Mouse (Mus musculus) liver, embryonic 15.5 days (tissue): Measurements from ENCODE around the gene Lama2. TPM values are rescaled to one million over a fixed set of nuclear protein-coding genes. Genes with fewer than 3 reads are reported as not detected.

Source experiments
- ATAC-seq: fragments of 200-750 bp; cut with Nextera tagmentation; 2 replicates; pipeline ENCODE4 v1.8.0; 2017; ENCODE audit warnings: moderate number of reproducible peaks, mild to moderate bottlenecking, moderate library complexity; ENCODE audit not compliant: insufficient read depth
- H3K27ac ChIP-seq: fragments of 300-500 bp; sonication (generic); replicated peaks from 2 replicates; pipeline ENCODE4 v1.5.1; 2015; ENCODE audit warnings: mild to moderate bottlenecking, inconsistent platforms
- H3K27me3 ChIP-seq: fragments of 300-500 bp; sonication (generic); 2 replicates; pipeline ENCODE4 v1.6.1; 2015; ENCODE audit warnings: mild to moderate bottlenecking, inconsistent platforms
- H3K36me3 ChIP-seq: fragments of 300-500 bp; sonication (generic); replicated peaks from 2 replicates; pipeline ENCODE4 v1.6.1; 2015; ENCODE audit warnings: moderate library complexity, mild to moderate bottlenecking, inconsistent platforms
- H3K4me1 ChIP-seq: fragments of 300-500 bp; sonication (generic); replicated peaks from 2 replicates; pipeline ENCODE4 v1.6.1; 2015; ENCODE audit warnings: inconsistent platforms
- H3K4me2 ChIP-seq: fragments of 300-500 bp; sonication (generic); 2 replicates; pipeline ENCODE4 v1.6.1; 2015; ENCODE audit warnings: moderate library complexity, mild to moderate bottlenecking, inconsistent platforms
- H3K4me3 ChIP-seq: fragments of 300-500 bp; sonication (generic); replicated peaks from 2 replicates; pipeline ENCODE4 v1.5.1; 2015; ENCODE audit warnings: mild to moderate bottlenecking, inconsistent platforms
- H3K9ac ChIP-seq: fragments of 300-500 bp; sonication (generic); 2 replicates; pipeline ENCODE4 v1.6.1; 2015; ENCODE audit warnings: moderate library complexity, mild to moderate bottlenecking, inconsistent platforms
- H3K9me3 ChIP-seq: fragments of 300-500 bp; sonication (generic); replicated peaks from 2 replicates; pipeline ENCODE4 v1.6.1; 2016; ENCODE audit warnings: inconsistent platforms
- WGBS: fragments of 180-500 bp; shearing (Covaris S2); methylation state at CpG from one replicate; pipeline ENCODE4 v1.1.7; 2015; ENCODE audit warnings: mixed read lengths; ENCODE audit not compliant: insufficient replicate concordance; 5-methylcytosine and 5-hydroxymethylcytosine counted together
- polyA plus RNA-seq: library from polyadenylated mRNA; unstranded; fragments of >200 nt; fragmentation: Nextera tagmentation; extraction: Ambion mirVana; gene quantifications from 2 replicates; pipeline ENCODE4 v1.2.1, GENCODE M21; 2015

Lama2 gene
- polyA plus RNA-seq, 1 experiment from 2014 or later = 0.51 TPM

- H3K4me3 ChIP-seq = no peak overlapping the region
- no peak overlapping the region for H3K9ac ChIP-seq
- H3K27me3 ChIP-seq = no peaks in the 10 kb centered on the region
- 34% methylated on average over 2 of the region's 2 CpGs for WGBS
- no peak overlapping the region for H3K4me2 ChIP-seq
- no peaks in the 10 kb centered on the region for H3K36me3 ChIP-seq
- H3K9me3 ChIP-seq = no peaks in the 10 kb centered on the region
- no peak for ATAC-seq
- H3K27ac ChIP-seq = no peak overlapping the region
- no peaks in the 10 kb centered on the region for H3K4me1 ChIP-seq
Measured at GRCm38 (mm10) chr10:27382887-27383609, 236.5 kb downstream of the Lama2 start.

GRCm38 (mm10) chr10:27378286-27378685 lies 241.3 kb downstream of the Lama2 start:
- 16% methylated on average over 1 of the region's 1 CpGs for WGBS
- Histone ChIP-seq H3K4me3 (no peak overlapping the region), H3K27ac (no peak overlapping the region), H3K27me3 (no peaks in the 10 kb centered on the region), H3K9ac (no peak overlapping the region), H3K4me2 (no peak overlapping the region), H3K36me3 (no peaks in the 10 kb centered on the region), H3K9me3 (no peaks in the 10 kb centered on the region), H3K4me1 (no peaks in the 10 kb centered on the region)
- ATAC-seq = no peak

- 53% methylated on average over 7 of the region's 7 CpGs for WGBS
- H3K9me3 ChIP-seq = no peaks in the 10 kb centered on the region
- no peak overlapping the region for H3K4me2 ChIP-seq
- no peak overlapping the region for H3K4me3 ChIP-seq
- no peaks in the 10 kb centered on the region for H3K27me3 ChIP-seq
- ATAC-seq = no peak
- H3K36me3 ChIP-seq = no peaks in the 10 kb centered on the region
- H3K4me1 ChIP-seq = no peaks in the 10 kb centered on the region
- no peak overlapping the region for H3K9ac ChIP-seq
- no peak overlapping the region for H3K27ac ChIP-seq
Measured at GRCm38 (mm10) chr10:27344278-27344677, 275.3 kb downstream of the Lama2 start.

DNA sequence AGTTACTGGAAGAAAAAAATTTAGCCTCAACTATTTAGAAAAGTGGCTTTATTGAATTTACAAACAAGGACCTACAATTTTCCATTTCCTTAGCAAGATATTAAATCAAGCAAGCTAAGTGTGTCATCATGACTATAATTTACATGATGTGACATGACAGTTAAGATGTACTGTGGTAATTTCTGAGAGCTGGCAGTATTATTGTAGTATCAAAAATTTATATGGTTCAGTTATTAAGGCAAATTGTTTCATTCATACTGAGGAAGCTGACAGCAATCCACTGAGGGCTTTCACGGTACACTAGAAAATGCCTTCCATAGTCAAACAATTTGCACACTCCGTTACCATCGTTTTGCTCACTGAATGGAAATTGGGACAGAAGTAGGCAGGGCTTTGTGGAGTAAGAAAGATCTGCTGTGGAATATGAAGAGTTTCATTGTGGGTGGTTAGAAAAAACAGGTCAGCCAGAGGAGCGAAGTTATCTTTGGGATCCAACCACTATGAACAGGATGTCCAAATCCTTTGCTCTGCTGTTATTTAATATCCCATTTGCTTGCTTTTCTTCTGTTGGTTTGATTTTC lies 297.1 kb downstream of the Lama2 start:
- Histone ChIP-seq H3K9ac (no peak overlapping the region), H3K27me3 (no peaks in the 10 kb centered on the region), H3K4me3 (no peak overlapping the region), H3K9me3 (no peaks in the 10 kb centered on the region), H3K27ac (no peak overlapping the region), H3K4me1 (no peaks in the 10 kb centered on the region), H3K4me2 (no peak overlapping the region), H3K36me3 (no peaks in the 10 kb centered on the region)
- 61% methylated on average over 4 of the region's 4 CpGs for WGBS
- no peak for ATAC-seq

GRCm38 (mm10) chr10:27307444-27307843 lies 312.1 kb downstream of the Lama2 start:
- WGBS = 53% methylated on average over 8 of the region's 8 CpGs
- no peak overlapping the region for H3K4me2 ChIP-seq
- H3K9me3 ChIP-seq = no peaks in the 10 kb centered on the region
- no peaks in the 10 kb centered on the region for H3K4me1 ChIP-seq
- no peak overlapping the region for H3K4me3 ChIP-seq
- H3K9ac ChIP-seq = no peak overlapping the region
- no peak overlapping the region for H3K27ac ChIP-seq
- ATAC-seq = no peak
- H3K27me3 ChIP-seq = no peaks in the 10 kb centered on the region
- no peaks in the 10 kb centered on the region for H3K36me3 ChIP-seq

DNA sequence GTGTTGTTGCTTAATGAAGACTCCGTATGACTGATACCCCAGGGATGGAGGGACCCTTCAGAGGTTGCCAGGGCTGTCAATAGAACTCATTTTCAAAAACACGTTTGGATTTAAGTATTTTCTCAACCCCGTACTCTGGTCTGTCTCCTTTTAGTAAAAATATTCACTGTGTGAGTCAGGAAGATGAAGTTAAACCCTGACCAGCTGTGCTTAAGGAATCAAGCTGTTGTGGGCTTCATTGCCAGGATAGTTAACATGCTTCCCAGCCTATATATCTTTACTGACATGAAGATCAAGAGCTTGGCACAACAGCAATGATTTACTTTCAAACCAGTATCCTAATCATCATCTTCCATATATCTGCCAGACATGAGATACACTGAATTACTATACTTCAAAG lies 314.3 kb downstream of the Lama2 start:
- H3K4me3 ChIP-seq = no peak overlapping the region
- no peak overlapping the region for H3K4me2 ChIP-seq
- 57% methylated on average over 3 of the region's 3 CpGs for WGBS
- H3K27me3 ChIP-seq = no peaks in the 10 kb centered on the region
- H3K9me3 ChIP-seq = no peaks in the 10 kb centered on the region
- no peaks in the 10 kb centered on the region for H3K36me3 ChIP-seq
- ATAC-seq = no peak
- H3K27ac ChIP-seq = no peak overlapping the region
- H3K9ac ChIP-seq = no peak overlapping the region
- no peaks in the 10 kb centered on the region for H3K4me1 ChIP-seq

DNA sequence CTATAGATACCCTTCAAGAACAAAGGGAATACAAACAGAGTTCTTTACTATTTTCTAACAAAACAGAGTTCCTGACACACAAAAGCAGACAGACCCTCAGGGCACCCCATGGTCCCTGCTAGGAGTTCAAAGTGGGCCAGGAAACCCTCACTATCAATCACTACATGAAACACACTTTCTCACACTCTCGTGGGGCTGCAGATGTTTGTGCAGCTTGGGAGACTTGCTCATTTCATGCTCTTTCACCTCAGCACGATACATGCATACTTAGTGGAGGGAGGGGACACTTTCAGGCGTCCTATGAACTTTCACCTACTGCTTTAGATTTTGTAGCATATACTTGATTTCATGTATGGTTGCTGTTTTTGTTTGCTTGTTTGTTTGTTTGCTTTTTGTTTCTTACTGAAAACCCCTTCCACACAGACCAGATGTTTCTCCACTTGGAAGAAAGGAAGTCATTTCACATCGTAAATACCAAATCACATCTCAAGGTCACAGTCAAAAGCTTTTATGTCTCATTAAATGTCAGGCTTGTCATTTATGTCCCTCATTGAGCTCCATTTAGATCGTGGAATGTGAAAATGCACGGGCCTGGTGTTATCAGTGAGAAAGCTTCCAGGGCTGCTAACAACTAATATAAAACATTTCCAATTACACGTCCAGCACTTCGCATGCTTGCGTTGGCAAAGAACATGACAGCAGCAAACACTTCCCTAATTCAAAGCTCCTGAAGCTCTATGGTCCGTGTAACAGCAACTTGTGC lies 334.3 kb downstream of the Lama2 start:
- Histone ChIP-seq H3K9me3 (no peaks in the 10 kb centered on the region), H3K27me3 (no peaks in the 10 kb centered on the region), H3K4me2 (no peak overlapping the region), H3K9ac (no peak overlapping the region), H3K4me3 (no peak overlapping the region), H3K27ac (no peak overlapping the region), H3K36me3 (no peaks in the 10 kb centered on the region), H3K4me1 (no peaks in the 10 kb centered on the region)
- no peak for ATAC-seq
- WGBS = 49% methylated on average over 10 of the region's 10 CpGs

DNA sequence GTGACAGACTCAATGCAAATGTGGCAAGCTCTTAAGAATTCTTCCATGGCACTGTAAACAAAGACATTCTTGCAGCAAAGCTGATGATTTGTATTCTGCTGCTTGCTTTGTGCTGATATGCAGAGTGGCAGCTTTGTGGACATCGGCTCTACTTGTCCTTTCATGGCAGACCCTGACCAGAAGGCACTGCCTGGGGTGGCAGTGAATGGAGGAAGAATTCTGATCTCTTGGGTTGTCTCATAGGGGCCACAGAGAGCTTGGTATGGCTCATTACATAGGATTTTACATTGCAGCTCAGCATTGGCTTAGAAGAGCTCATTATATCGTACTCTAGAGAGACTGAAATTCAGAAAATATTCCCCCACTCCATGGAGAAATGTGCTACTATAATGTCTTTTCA lies 352.1 kb downstream of the Lama2 start:
- H3K9ac ChIP-seq = no peak overlapping the region
- no peak overlapping the region for H3K4me3 ChIP-seq
- no peaks in the 10 kb centered on the region for H3K27me3 ChIP-seq
- 61% methylated on average over 2 of the region's 2 CpGs for WGBS
- no peaks in the 10 kb centered on the region for H3K36me3 ChIP-seq
- no peaks in the 10 kb centered on the region for H3K4me1 ChIP-seq
- H3K9me3 ChIP-seq = no peaks in the 10 kb centered on the region
- no peak overlapping the region for H3K4me2 ChIP-seq
- no peak overlapping the region for H3K27ac ChIP-seq
- ATAC-seq = no peak

GRCm38 (mm10) chr10:27265812-27266211 lies 353.7 kb downstream of the Lama2 start:
- Histone ChIP-seq H3K4me3 (no peak overlapping the region), H3K36me3 (no peaks in the 10 kb centered on the region), H3K27ac (no peak overlapping the region), H3K9me3 (no peaks in the 10 kb centered on the region), H3K4me2 (no peak overlapping the region), H3K27me3 (no peaks in the 10 kb centered on the region), H3K4me1 (no peaks in the 10 kb centered on the region), H3K9ac (no peak overlapping the region)
- no peak for ATAC-seq
- 34% methylated on average over 2 of the region's 2 CpGs for WGBS

DNA sequence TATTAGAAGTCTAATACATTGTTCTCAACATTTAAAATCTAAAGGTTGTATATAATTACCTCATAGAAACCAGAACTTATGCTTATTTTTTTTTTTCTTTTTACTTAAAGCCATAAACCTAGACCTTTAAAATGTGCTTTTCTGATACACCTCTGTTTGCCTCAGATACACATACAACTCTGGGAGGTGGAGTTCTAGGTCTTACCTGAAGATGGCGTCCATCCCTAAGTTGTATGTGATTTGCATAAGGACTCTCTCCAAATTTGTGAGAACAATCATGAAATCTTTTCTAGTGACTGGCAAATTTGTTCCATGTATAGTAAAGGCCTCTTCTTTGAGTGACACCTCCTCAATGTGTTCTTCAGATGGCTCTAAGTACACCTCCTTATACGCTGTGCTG lies 354.8 kb downstream of the Lama2 start:
- H3K9ac ChIP-seq = no peak overlapping the region
- H3K27ac ChIP-seq = no peak overlapping the region
- no peaks in the 10 kb centered on the region for H3K27me3 ChIP-seq
- no peak overlapping the region for H3K4me2 ChIP-seq
- no peak for ATAC-seq
- no peaks in the 10 kb centered on the region for H3K9me3 ChIP-seq
- H3K4me1 ChIP-seq = no peaks in the 10 kb centered on the region
- no peak overlapping the region for H3K4me3 ChIP-seq
- H3K36me3 ChIP-seq = no peaks in the 10 kb centered on the region
- 35% methylated on average over 2 of the region's 2 CpGs for WGBS

DNA sequence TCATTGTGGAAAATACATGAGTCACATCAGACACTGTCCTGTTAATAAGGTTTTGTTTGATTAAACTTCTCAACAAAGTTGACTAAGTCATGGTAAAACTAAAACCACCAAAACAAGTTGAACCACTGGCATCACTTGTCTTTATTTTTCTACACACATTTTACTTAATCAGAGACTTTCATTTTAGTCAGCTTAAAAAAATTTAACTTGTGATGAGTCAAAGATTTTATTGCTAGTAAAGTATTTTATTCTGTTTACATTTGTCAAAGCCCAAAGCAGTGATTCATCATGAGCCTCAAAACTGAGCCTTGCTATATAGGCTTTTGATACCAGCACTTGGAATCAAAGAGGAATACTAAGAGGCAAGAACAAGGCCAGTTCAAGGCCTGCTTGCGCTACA lies 369.8 kb downstream of the Lama2 start:
- WGBS = 56% methylated on average over 1 of the region's 1 CpGs
- Histone ChIP-seq H3K27ac (no peak overlapping the region), H3K4me2 (no peak overlapping the region), H3K4me1 (no peaks in the 10 kb centered on the region), H3K9me3 (no peaks in the 10 kb centered on the region), H3K27me3 (no peaks in the 10 kb centered on the region), H3K9ac (no peak overlapping the region), H3K4me3 (no peak overlapping the region), H3K36me3 (no peaks in the 10 kb centered on the region)
- no peak for ATAC-seq
